Mouse (Mus musculus): ENCODE measurements around the gene Atp5h.

DNA sequence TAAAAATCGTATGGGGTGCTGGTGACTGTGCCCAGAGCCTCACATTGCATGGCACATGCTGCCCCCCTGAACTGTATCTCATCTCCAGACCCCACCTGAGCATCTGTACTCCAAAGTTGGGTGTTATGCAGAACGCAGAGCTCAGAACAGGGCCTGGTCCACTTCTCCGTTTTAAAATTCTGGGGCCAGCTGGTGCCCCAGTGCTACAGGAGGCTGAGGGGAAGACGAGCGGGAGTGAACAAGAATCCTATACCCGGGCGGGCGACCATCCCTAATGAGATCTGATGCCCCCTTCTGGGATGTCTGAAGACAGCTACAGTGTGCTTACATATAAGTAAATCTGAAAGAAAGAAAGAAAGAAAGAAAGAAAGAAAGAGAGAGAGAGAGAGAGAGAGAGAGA, 41.2 kb upstream of the Atp5h start:
- TF ChIP-seq CTCF (IDR thresholded peaks at IDR 0.05; ENCODE audit: low read depth): no peak
- no peak for TF ChIP-seq EP300 (IDR thresholded peaks at IDR 0.05; ENCODE audit: low read depth)
